Mouse (Mus musculus): ENCODE data around the gene Ninl.

GRCm38 (mm10) chr2:150979861-150980620 lies 59.1 kb downstream of the Ninl start:
- TF ChIP-seq CTCF (IDR thresholded peaks at IDR 0.05; ENCODE audit: borderline replicate concordance, insufficient read depth, low read length) (no peak), POLR2A (IDR thresholded peaks at IDR 0.05; ENCODE audit: low read depth, low read length) (no peak)
